Mouse (Mus musculus) bone marrow macrophage, adult 2 months (primary cell): ENCODE measurements around the gene Clec16a.

ENCODE experiments used
- CTCF ChIP-seq: IDR thresholded peaks from 2 replicates; pipeline ENCODE4 v1.5.1; 2012; ENCODE audit warnings: low read depth, mild to moderate bottlenecking, low read length, moderate library complexity
- POLR2A ChIP-seq: IDR thresholded peaks from 2 replicates; pipeline ENCODE4 v1.6.1; 2012; ENCODE audit warnings: mild to moderate bottlenecking, low read depth, low read length, borderline replicate concordance

DNA sequence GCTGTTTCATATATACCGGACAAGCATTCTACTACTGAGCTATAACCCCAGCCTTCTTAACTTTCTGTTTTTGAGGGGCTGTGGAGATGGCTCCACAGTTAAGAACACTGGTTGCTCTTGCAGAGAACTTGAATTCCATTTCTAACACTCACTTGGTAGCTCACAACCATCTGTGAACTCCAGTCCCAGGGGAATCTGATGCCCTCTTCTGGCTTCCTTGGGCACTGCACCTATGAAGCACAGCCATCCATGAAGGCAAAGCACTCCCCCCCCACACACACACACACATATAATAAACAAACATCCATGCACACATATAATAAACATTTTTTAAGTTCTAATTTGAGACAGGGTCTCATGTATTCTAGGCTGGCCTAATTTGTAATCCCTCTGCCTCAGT lies 22.3 kb upstream of the Clec16a start:
- TF ChIP-seq CTCF (peak; percentile 41; the same call in 1 of the 2 replicates), POLR2A (no peak)
